Mouse (Mus musculus): ENCODE results near the gene Kcnj4.

DNA sequence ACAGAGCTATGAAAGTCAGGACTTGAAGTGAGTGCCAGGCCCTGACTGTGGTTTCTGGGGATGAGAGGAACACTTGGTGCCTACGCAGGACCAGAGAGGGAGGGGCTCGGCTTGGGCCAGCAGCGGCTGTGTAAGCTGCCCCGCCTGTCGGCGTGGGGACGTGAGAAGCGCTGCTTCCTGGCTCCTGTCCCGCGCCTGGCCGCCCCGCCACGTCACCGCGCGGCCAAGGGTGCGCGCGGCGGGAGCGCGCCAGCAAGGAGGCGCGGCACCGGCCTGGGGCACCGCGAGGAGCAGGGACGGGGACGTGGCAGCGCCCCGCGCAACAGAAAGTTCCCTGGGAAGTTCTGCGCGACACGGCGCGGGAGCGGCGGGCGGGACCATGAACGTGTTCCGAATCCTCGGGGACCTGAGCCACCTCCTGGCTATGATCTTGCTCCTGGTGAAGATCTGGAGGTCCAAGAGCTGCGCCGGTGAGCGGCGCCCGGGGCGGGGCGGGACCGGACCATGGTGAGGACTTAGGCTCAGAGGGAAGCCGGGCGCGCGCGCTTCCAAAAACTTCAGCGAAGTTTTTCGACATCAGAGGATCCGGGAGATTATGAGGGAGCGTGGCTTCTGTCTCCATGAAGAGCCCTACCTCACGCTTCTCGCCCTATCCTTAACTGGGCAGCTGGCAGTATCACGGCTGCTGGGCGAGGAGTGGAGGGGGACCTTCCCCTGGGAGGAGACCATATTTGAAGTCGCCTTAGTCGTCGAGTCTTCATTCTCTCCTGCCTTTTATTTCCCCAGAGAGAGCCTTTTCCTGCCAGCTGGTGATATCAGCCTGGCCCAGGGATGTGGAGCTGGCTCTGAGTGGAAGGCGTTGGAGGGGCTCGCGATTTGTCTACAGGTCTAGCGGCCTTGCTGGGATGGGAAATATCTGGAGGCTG lies 11.4 kb upstream of the Kcnj4 start, which contains the start of gene Kdelr3:
- no peak for TF ChIP-seq CTCF (IDR thresholded peaks at IDR 0.05; ENCODE audit: low read depth)
- TF ChIP-seq EP300 (IDR thresholded peaks at IDR 0.05; ENCODE audit: low read depth), result no peak

Measured in liver, embryonic 14.5 days (tissue).